Mouse (Mus musculus) megakaryocyte, embryonic 14.5 days (primary cell): ENCODE measurements around the gene Prkch. TPM values are rescaled to one million over a fixed set of nuclear protein-coding genes. Genes with fewer than 3 reads are reported as not detected.
"Not testable (repeated sequence)": the region's sequence is repeated elsewhere in the genome, so short reads cannot be mapped to it uniquely, and the experiment has no call there.

Experiments used
- H3K27me3 ChIP-seq: replicated peaks from 2 replicates; pipeline ENCODE3; 2012; ENCODE audit warnings: inconsistent platforms
- H3K36me3 ChIP-seq: replicated peaks from 2 replicates; pipeline ENCODE3; 2012; ENCODE audit warnings: low read length, inconsistent platforms, mixed read lengths
- H3K4me1 ChIP-seq: 2 replicates; pipeline ENCODE4 v1.6.1; 2012; ENCODE audit warnings: inconsistent platforms
- H3K4me3 ChIP-seq: replicated peaks from 2 replicates; pipeline ENCODE3; 2012; ENCODE audit warnings: moderate library complexity, mild to moderate bottlenecking, inconsistent platforms
- H3K9me3 ChIP-seq: 2 replicates; pipeline ENCODE4 v1.6.1; 2012; ENCODE audit warnings: inconsistent platforms
- FLI1 ChIP-seq: IDR thresholded peaks from 2 replicates; pipeline ENCODE4 v1.6.1; 2012; ENCODE audit warnings: low read length, inconsistent platforms, mixed read lengths
- GATA1 ChIP-seq: IDR thresholded peaks from 3 replicates; pipeline ENCODE4 v1.6.1; 2012; ENCODE audit warnings: mixed read lengths, low read length, inconsistent platforms, borderline replicate concordance
- polyA plus RNA-seq: library from polyadenylated mRNA; stranded (reverse); fragments of >175 nt; gene quantifications from 2 replicates; pipeline ENCODE4 v1.2.3, GENCODE M21; 2012; ENCODE audit warnings: low replicate concordance; ENCODE audit not compliant: insufficient read depth

Gene Prkch
- polyA plus RNA-seq: 0.82 and 1.3 TPM in 2 replicates

- H3K27me3 ChIP-seq: peaks cover 59% of the 10 kb centered on the region
- H3K4me3 ChIP-seq: peak within 1 kb of the TSS; percentile 93
- peaks cover 28% of the 10 kb centered on the region for H3K4me1 ChIP-seq
- no peaks in the 10 kb centered on the region for H3K9me3 ChIP-seq
- no peaks in the 10 kb centered on the region for H3K36me3 ChIP-seq
- no peak for TF ChIP-seq GATA1
- TF ChIP-seq FLI1: no peak
Measured at GRCm38 (mm10) chr12:73584610-73585240, at the start of gene Prkch. Prkch (plus strand) TSS chr12:73584796.

GRCm38 (mm10) chr12:73537499-73538138 is 47.0 kb upstream of the Prkch start:
- TF ChIP-seq GATA1 (no peak), FLI1 (no peak)
- peaks cover 25% of the 10 kb centered on the region for H3K27me3 ChIP-seq
- peaks cover 5% of the 10 kb centered on the region; the same call in 1 of the 2 replicates for H3K9me3 ChIP-seq
- peaks cover 30% of the 10 kb centered on the region for H3K4me1 ChIP-seq
- peak overlapping the region; percentile 83 for H3K4me3 ChIP-seq
- H3K36me3 ChIP-seq: no peaks in the 10 kb centered on the region

- H3K36me3 ChIP-seq, H3K9me3 ChIP-seq: not testable (repeated sequence)
- H3K27me3 ChIP-seq: peaks cover 28% of the 10 kb centered on the region
- H3K4me3 ChIP-seq: peak overlapping the region; percentile 83
- H3K4me1 ChIP-seq: peaks cover 30% of the 10 kb centered on the region
Measured at GRCm38 (mm10) chr12:73538139-73538508, 46.5 kb upstream of the Prkch start.

GRCm38 (mm10) chr12:73539151-73539550 is 45.4 kb upstream of the Prkch start:
- Histone ChIP-seq H3K9me3 (peaks cover 5% of the 10 kb centered on the region; the same call in 1 of the 2 replicates), H3K4me3 (no peak overlapping the region), H3K4me1 (peaks cover 30% of the 10 kb centered on the region), H3K36me3 (no peaks in the 10 kb centered on the region), H3K27me3 (peaks cover 33% of the 10 kb centered on the region)
- no peak for TF ChIP-seq FLI1
- TF ChIP-seq GATA1: no peak

GRCm38 (mm10) chr12:73540402-73540801 is 44.2 kb upstream of the Prkch start:
- Histone ChIP-seq H3K27me3 (peaks cover 45% of the 10 kb centered on the region), H3K36me3 (no peaks in the 10 kb centered on the region), H3K4me1 (peaks cover 27% of the 10 kb centered on the region), H3K4me3 (peak overlapping the region; percentile 75), H3K9me3 (peaks cover 14% of the 10 kb centered on the region)
- no peak for TF ChIP-seq FLI1
- no peak for TF ChIP-seq GATA1

GRCm38 (mm10) chr12:73543191-73543590 is 41.4 kb upstream of the Prkch start:
- H3K4me1 ChIP-seq: peaks cover 31% of the 10 kb centered on the region
- H3K27me3 ChIP-seq: peaks cover 69% of the 10 kb centered on the region
- TF ChIP-seq GATA1 (no peak), FLI1 (no peak)
- no peaks in the 10 kb centered on the region for H3K36me3 ChIP-seq
- no peak overlapping the region for H3K4me3 ChIP-seq
- H3K9me3 ChIP-seq: peaks cover 18% of the 10 kb centered on the region

GRCm38 (mm10) chr12:73544736-73545671 is 39.6 kb upstream of the Prkch start:
- Histone ChIP-seq H3K4me3 (peak overlapping the region; percentile 91), H3K27me3 (peaks cover 84% of the 10 kb centered on the region)

GRCm38 (mm10) chr12:73545672-73546085 is 38.9 kb upstream of the Prkch start:
- Histone ChIP-seq H3K36me3 (no peaks in the 10 kb centered on the region), H3K4me1 (peaks cover 17% of the 10 kb centered on the region), H3K27me3 (peaks cover 84% of the 10 kb centered on the region), H3K9me3 (peaks cover 13% of the 10 kb centered on the region), H3K4me3 (peak overlapping the region; percentile 91)
- no peak for TF ChIP-seq GATA1
- TF ChIP-seq FLI1: no peak

More at GRCm38 (mm10) chr12:73544736-73545671, 39.6 kb upstream of the Prkch start:
- no peaks in the 10 kb centered on the region for H3K36me3 ChIP-seq
- H3K9me3 ChIP-seq: peaks cover 15% of the 10 kb centered on the region
- H3K4me1 ChIP-seq: peaks cover 18% of the 10 kb centered on the region
- TF ChIP-seq GATA1 (no peak), FLI1 (no peak)

- TF ChIP-seq GATA1 (no peak), FLI1 (no peak)
- H3K4me3 ChIP-seq: peak within 1 kb of the TSS; percentile 91
- no peaks in the 10 kb centered on the region for H3K36me3 ChIP-seq
- H3K27me3 ChIP-seq: peaks cover 82% of the 10 kb centered on the region
- peaks cover 13% of the 10 kb centered on the region for H3K9me3 ChIP-seq
- peaks cover 17% of the 10 kb centered on the region for H3K4me1 ChIP-seq
Measured at GRCm38 (mm10) chr12:73546086-73546711, 38.4 kb upstream of the Prkch start, which contains the start of gene Tmem30b. Tmem30b (minus strand) TSS chr12:73546392.
